Mouse (Mus musculus) erythroblast, embryonic 14.5 days (primary cell): ENCODE data around the gene Zswim8. TPM values are rescaled to one million over a fixed set of nuclear protein-coding genes. Genes with fewer than 3 reads are reported as not detected.
A peak's percentile ranks its signal among the peaks of the same experiment; 100 is the strongest.

Experiments used
- H3K27me3 ChIP-seq: 2 replicates; pipeline ENCODE4 v1.6.1; 2012; ENCODE audit warnings: inconsistent platforms; ENCODE audit not compliant: control insufficient read depth
- H3K36me3 ChIP-seq: 2 replicates; pipeline ENCODE4 v1.6.1; 2012; ENCODE audit warnings: mild to moderate bottlenecking, inconsistent platforms; ENCODE audit not compliant: control insufficient read depth
- H3K4me1 ChIP-seq: 2 replicates; pipeline ENCODE4 v1.6.1; 2012; ENCODE audit warnings: inconsistent platforms; ENCODE audit not compliant: control insufficient read depth
- H3K4me3 ChIP-seq: replicated peaks from 2 replicates; pipeline ENCODE3; 2012; ENCODE audit warnings: moderate library complexity, mild to moderate bottlenecking, inconsistent platforms
- H3K9me3 ChIP-seq: 2 replicates; pipeline ENCODE4 v1.6.1; 2012; ENCODE audit warnings: low read length, inconsistent platforms, mixed read lengths; ENCODE audit not compliant: control insufficient read depth
- GATA1 ChIP-seq: IDR thresholded peaks from 2 replicates; pipeline ENCODE4 v1.6.1; 2012; ENCODE audit warnings: low read length, inconsistent platforms, mixed read lengths
- TAL1 ChIP-seq: IDR thresholded peaks from 3 replicates; pipeline ENCODE4 v1.6.1; 2012; ENCODE audit warnings: low read length, inconsistent platforms, mixed read lengths
- polyA plus RNA-seq: library from polyadenylated mRNA; stranded (reverse); fragments of >175 nt; gene quantifications from 2 replicates; pipeline ENCODE4 v1.2.3, GENCODE M21; 2012

Gene Zswim8
- polyA plus RNA-seq, 1 experiment, result 6.1 TPM

DNA sequence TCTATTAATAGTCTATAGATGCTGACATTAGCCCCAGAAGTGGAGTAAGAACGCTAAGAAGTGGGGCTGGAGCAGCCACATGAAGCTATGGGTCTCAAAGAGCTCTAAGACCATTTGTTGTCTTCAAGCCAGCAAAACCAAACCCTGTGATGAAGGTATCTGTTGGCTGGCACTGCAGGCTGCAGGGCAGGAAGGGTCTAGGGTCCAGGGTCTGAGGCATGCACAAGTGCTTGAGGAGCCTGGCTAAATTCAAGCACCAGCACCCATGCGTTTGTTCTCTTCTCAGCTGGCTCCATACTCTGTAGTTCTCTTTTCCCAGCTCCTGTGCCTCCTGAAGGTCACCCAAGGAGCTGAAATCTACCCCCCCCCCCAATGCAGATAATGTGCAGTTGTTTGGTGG is 27.7 kb downstream of the Zswim8 start:
- Histone ChIP-seq H3K4me3 (peak overlapping the region; percentile 92), H3K27me3 (no peaks in the 10 kb centered on the region), H3K4me1 (peaks cover 71% of the 10 kb centered on the region), H3K9me3 (no peaks in the 10 kb centered on the region), H3K36me3 (peaks cover 54% of the 10 kb centered on the region)
- TF ChIP-seq GATA1 (no peak), TAL1 (no peak)

DNA sequence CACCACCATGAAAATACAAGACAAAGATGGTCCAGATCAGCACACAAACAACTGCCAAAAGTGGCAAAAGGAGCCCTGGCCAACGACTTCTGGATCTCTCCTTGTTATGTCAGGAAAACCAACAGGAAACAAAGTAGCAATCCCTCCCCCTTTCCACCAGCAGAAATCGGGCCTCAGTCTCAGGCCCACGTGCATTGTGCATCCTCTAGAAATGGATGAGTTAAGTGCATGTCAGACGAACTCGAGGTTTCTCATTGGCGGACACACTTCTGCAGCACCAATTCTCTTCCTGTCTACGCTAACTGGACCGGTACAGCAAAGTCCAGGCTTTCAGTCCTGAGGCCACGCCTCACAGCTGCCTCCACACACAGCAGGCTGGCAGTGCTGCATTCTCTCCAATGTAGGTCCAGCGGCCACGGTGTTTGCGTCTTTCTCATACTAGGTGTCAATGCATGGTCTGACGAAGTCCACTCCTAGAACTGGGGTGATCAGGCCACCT is 28.6 kb downstream of the Zswim8 start:
- H3K4me1 ChIP-seq, result peaks cover 63% of the 10 kb centered on the region

DNA sequence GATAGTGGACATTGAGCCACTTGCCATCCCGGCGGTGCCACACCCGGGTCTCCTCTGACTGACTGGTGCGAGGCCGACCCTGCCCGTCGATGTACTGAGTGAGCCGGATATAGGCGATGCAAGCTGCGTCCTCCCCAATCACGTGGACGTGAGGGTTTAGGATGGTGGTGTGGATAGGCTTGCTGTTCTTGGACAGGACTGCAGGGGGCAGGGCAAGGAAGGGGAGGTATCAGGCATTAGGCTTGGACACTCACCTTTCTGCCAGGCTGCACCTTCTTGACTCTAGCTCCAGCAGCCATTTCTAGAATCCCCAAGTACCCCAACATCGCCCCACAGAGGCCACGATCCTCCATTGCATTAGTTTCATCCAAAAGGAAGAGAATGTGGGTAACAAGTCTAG is 30.0 kb downstream of the Zswim8 start:
- Histone ChIP-seq H3K36me3 (peaks cover 43% of the 10 kb centered on the region), H3K4me3 (peak overlapping the region; percentile 12), H3K27me3 (no peaks in the 10 kb centered on the region), H3K4me1 (peaks cover 50% of the 10 kb centered on the region), H3K9me3 (no peaks in the 10 kb centered on the region)
- TF ChIP-seq GATA1, result no peak
- no peak for TF ChIP-seq TAL1

More for the DNA sequence above, 28.6 kb downstream of the Zswim8 start:
- no peak for TF ChIP-seq GATA1
- no peak for TF ChIP-seq TAL1
- H3K27me3 ChIP-seq, result no peaks in the 10 kb centered on the region
- H3K4me3 ChIP-seq, result no peak overlapping the region
- H3K36me3 ChIP-seq, result peaks cover 50% of the 10 kb centered on the region
- H3K9me3 ChIP-seq, result no peaks in the 10 kb centered on the region

DNA sequence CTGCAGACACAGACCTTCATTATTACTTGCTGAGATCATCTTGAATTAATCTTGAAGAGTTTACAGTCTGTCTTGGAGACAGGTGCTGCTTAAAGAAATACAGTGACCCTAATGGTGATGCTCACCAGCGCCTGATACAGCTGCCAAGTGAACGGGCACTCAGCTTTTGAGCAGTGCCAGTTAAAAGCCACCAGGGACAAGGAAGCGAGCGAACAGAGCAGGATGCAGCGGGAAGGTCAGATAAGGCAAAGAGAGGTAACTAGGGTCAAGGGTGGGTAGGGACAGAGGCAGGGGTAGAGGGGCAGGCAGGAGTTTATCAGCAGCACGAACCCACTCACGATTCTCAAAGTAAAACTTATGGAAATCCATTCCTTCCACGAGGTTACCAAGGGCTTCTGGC is 31.2 kb downstream of the Zswim8 start:
- no peaks in the 10 kb centered on the region for H3K9me3 ChIP-seq

DNA sequence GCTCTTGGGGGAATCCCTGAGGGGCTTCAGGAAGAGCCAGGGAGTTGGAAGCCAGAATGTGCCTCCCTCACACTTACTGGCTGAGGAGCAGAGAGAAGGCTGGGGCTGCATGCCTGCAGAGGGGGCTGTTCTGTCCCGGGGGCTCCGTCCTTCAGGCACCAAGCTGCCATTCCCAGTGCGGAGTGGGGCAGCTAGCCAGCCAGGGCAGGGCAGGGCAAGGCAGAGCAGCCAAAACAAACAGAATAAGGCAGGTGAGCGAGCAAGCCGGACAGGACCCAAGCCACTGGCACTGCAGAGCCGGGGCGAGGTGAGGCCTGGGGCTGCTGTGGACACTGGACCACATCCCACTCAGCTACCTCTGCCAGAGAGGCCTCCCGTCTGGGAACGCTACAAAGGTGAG is 33.9 kb downstream of the Zswim8 start:
- TF ChIP-seq GATA1 (no peak), TAL1 (no peak)
- H3K36me3 ChIP-seq, result peaks cover 34% of the 10 kb centered on the region
- H3K27me3 ChIP-seq, result no peaks in the 10 kb centered on the region
- no peak overlapping the region for H3K4me3 ChIP-seq
- no peaks in the 10 kb centered on the region for H3K9me3 ChIP-seq
- H3K4me1 ChIP-seq, result peaks cover 13% of the 10 kb centered on the region

More for the DNA sequence above, 31.2 kb downstream of the Zswim8 start:
- Histone ChIP-seq H3K36me3 (peaks cover 39% of the 10 kb centered on the region), H3K27me3 (no peaks in the 10 kb centered on the region), H3K4me3 (no peak overlapping the region), H3K4me1 (peaks cover 38% of the 10 kb centered on the region)
- TF ChIP-seq GATA1 (no peak), TAL1 (no peak)

DNA sequence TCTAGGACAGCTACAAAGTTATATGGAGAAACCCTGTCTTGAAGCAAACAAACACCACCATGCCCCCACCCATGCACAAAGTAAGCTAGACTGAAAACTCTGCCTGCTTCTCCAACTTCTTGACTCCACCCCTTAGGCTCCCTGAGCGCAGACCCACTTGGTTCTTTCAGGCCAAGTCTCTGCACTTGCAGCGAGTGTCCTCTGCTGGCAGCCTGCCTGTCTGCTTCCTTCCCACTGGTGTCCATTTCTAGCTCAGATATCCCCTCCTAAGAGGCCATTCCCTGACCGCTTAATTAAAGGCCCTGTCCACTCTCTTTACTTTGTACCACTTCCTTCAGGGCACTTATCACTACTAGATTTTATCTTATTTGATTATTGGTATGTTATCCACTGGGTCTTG is 36.3 kb downstream of the Zswim8 start:
- TF ChIP-seq TAL1, result no peak
- TF ChIP-seq GATA1, result no peak
- peaks cover 2% of the 10 kb centered on the region; the same call in 1 of the 2 replicates for H3K4me1 ChIP-seq
- H3K9me3 ChIP-seq, result no peaks in the 10 kb centered on the region
- H3K4me3 ChIP-seq, result no peak overlapping the region
- H3K27me3 ChIP-seq, result no peaks in the 10 kb centered on the region
- peaks cover 30% of the 10 kb centered on the region for H3K36me3 ChIP-seq

DNA sequence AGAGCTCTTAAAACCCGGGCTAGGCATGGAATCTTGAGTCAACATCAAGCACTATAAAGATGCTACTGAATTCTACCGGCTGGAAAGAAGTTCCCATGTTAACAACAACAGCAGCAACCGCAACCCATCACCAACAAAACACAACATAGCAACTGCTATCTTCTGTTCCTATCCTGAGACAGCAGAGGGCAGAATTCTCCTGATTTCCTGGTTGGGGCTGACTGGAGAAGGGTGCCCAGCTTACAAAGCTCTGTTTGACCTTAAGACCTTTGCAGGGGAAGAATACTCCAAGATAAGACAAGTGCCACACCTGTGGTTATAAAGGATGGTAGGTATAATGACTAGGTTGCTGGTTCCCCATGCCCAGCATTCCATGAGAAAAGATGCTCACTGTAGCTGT is 39.6 kb downstream of the Zswim8 start:
- H3K27me3 ChIP-seq, result no peaks in the 10 kb centered on the region
- no peaks in the 10 kb centered on the region for H3K4me1 ChIP-seq
- H3K4me3 ChIP-seq, result no peak overlapping the region
- peaks cover 9% of the 10 kb centered on the region for H3K36me3 ChIP-seq
- TF ChIP-seq GATA1 (no peak), TAL1 (no peak)
- no peaks in the 10 kb centered on the region for H3K9me3 ChIP-seq

DNA sequence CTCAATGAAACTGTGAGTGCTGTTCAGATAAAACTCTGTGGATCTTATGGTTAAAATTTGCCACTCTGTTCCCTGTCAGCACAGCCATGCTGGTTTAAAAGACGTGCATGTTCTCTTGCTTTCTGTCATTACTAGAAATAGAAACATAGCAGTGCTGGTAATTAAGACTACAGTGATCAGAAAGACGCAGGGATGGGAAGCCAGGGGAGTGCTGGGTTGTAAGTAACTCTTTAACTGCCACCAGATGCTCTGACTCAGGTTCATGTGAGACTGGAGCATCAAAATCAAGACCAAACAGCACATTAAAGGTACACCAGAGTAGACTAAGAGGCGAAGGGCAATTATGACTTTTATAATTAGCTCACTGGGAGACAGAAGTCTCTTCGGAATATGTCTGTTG is 41.0 kb downstream of the Zswim8 start:
- Histone ChIP-seq H3K9me3 (no peaks in the 10 kb centered on the region), H3K4me1 (no peaks in the 10 kb centered on the region), H3K4me3 (no peak overlapping the region), H3K27me3 (no peaks in the 10 kb centered on the region), H3K36me3 (peaks cover 9% of the 10 kb centered on the region)
- no peak for TF ChIP-seq TAL1
- TF ChIP-seq GATA1, result no peak

DNA sequence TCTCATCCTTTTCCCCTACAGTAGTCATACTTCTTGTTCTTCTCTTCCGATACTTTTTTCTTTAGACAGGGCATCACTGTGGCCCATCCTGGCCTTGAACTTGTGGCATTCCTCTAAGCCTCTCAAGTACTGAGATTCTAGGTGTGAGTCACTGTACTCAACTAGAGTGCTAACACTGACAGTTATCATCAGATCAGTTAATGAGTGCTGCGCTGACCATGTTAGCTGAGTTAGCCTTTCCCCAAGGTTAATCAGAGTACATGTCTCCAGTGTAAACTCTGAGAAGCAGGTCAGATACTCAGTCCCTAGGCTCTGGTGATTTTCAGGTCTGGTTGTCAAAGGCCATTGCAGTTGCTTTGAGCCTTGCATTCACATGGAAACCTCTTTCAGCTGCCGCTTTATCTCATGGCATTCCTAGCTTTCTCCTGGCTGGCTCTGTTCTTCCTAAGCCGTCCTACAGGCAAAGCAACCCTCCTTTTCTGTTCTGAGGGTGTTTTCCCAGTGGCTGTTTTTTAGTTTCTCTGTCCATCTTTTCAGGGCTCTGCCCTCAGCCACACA is 42.2 kb downstream of the Zswim8 start:
- Histone ChIP-seq H3K36me3 (peaks cover 3% of the 10 kb centered on the region), H3K27me3 (no peaks in the 10 kb centered on the region), H3K4me3 (no peak overlapping the region), H3K9me3 (no peaks in the 10 kb centered on the region), H3K4me1 (no peaks in the 10 kb centered on the region)
- TF ChIP-seq GATA1, result no peak
- TF ChIP-seq TAL1, result no peak

DNA sequence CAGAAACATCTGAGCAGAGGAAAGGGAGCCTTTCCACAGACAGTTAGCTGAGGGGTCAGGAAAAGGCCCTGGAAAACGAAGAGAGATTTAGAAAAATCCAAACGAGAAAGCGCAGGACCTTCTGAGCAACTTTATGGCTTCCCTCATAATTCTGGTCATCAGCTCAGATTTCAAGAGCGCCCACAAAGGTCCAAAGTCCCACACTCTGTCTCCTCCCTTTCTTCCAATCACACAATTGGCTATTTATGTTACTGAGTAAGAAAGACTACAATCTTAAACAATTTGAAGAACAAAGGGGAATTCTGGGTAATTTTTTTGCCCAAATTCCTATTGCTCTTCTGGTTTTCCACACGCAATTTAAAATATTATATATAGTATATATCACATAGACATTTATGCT is 43.2 kb downstream of the Zswim8 start:
- no peaks in the 10 kb centered on the region for H3K27me3 ChIP-seq
- no peak overlapping the region for H3K4me3 ChIP-seq
- peaks cover 6% of the 10 kb centered on the region for H3K36me3 ChIP-seq
- no peaks in the 10 kb centered on the region for H3K4me1 ChIP-seq
- TF ChIP-seq GATA1 (no peak), TAL1 (no peak)
- H3K9me3 ChIP-seq, result no peaks in the 10 kb centered on the region
